Mouse (Mus musculus) induced T-regulatory cell, adult 2 months (primary cell): ENCODE measurements around the gene Efemp2.
"Not testable (repeated sequence)": the region's sequence is repeated elsewhere in the genome, so short reads cannot be mapped to it uniquely, and the experiment has no call there.

Experiments used
- DNase-seq: peaks from one replicate; pipeline ENCODE4 v3.0.0-alpha.2; 2012; ENCODE audit warnings: low read depth

Gene Efemp2

GRCm38 (mm10) chr19:5477668-5478300 is 4.0 kb downstream of the Efemp2 start:
- no peak for DNase-seq

DNA sequence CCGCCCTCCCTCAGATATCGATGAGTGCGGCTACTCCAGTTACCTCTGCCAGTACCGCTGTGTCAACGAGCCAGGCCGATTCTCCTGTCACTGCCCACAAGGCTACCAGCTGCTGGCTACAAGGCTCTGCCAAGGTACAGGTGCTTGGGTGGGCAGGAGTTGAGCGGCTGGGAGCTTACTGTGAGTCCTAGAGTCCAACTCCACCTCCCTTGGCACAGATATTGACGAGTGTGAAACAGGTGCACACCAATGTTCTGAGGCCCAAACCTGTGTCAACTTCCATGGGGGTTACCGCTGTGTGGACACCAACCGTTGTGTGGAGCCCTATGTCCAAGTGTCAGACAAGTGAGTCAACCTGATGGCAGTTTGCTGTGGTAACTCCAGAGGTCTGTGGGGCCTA is 6.3 kb downstream of the Efemp2 start:
- no peak for DNase-seq

DNA sequence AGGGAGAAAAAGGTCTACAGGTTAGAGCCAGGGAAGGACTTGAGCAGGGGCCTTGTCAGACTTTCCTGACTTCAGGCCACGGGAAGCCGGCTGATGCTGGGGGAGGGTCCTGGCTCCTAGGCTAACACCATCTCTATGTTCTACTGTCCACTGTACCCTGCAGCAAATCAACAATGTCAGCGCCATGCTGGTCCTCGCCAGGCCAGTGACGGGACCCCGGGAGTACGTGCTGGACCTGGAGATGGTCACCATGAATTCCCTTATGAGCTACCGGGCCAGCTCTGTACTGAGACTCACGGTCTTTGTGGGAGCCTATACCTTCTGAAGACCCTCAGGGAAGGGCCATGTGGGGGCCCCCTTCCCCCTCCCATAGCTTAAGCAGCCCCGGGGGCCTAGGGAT is 7.6 kb downstream of the Efemp2 start:
- DNase-seq: no peak

- no peak for DNase-seq
Measured at GRCm38 (mm10) chr19:5483386-5484359, 9.9 kb downstream of the Efemp2 start.

DNA sequence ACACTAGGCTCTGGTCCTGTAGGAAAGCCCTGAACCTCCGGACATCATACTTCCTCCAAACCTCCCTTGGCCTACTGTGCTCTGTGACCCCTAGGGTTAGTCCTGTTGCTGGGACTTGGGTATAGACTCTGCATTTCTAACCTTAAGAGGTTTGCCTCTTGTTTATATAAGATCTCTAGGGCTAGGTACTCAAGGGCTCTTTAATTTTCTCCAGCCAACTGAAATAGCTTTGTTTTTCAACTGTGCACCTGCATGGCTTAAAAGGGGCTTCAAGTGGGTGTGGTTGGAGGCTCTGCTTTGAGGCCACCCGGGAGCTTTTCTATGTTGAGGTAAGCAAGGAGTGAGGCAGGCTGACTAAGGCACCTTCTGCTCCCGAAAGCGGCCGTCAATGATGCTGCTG is 10.7 kb downstream of the Efemp2 start:
- DNase-seq: no peak

- DNase-seq: no peak
Measured at GRCm38 (mm10) chr19:5485371-5485770, 11.6 kb downstream of the Efemp2 start.

GRCm38 (mm10) chr19:5485821-5486220 is 12.1 kb downstream of the Efemp2 start:
- DNase-seq: no peak

DNA sequence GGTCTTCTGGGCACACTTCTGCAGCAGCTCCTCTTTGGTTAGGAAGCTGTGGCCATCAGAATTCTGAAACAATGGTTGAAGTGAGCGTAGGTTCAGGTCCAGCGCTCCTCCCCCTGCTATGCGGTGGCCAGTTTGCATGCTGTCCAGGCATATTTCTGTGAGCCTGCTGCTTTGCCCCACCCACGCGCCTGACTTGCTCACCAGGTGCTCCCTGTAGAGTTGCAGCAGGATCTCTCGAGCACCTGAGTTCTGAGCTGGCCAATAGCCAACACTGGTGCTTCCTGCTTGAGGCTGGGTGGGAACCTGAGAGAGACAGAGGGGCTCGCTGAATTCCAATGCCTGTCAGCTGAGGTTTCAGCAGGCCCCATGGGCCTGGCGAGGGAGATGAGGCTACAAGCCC is 12.5 kb downstream of the Efemp2 start:
- no peak for DNase-seq

- DNase-seq: no peak
Measured at GRCm38 (mm10) chr19:5486771-5487170, 13.0 kb downstream of the Efemp2 start.

GRCm38 (mm10) chr19:5487768-5488550 is 14.2 kb downstream of the Efemp2 start, which contains the start of gene Mus81:
Gene Mus81, minus strand, starts transcription at chr19:5488402.
- DNase-seq: peak; percentile 99

DNA sequence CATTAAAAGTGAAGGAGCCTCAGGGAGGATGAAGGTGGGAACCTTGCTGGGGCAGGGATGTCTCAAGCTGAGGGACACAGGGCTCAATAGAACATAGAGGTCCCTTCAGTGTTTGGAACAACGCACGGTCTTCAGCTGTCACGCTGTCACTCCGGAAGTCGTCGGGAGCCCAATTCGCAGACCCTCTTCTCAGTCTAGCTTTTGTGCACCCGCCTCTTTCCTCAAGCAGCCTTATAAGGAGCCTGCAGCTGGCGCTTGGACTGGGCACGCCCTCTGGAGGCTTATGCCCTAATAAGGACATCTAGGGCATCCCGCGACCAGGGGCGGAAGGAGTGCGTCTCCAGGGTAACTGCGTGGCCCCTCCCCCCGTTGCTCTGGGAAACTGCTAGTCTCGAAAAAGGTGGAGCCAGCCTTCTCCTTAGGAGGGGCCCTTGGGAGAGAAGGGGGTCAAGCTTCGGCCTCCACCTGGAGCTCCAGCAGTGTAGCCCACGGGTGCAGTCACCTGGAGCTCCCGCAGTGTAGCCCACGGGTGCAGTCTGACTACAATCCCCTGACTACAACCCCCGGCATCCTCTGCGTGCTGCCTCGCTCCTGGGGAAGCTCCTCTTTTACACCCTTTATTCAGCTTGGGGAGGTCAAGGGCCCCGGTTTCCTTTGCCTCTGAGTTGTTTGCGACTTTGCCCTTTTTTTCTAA is 15.3 kb downstream of the Efemp2 start:
- peak; percentile 99 for DNase-seq

GRCm38 (mm10) chr19:5489721-5490120 is 16.0 kb downstream of the Efemp2 start:
- not testable (repeated sequence) for DNase-seq

DNA sequence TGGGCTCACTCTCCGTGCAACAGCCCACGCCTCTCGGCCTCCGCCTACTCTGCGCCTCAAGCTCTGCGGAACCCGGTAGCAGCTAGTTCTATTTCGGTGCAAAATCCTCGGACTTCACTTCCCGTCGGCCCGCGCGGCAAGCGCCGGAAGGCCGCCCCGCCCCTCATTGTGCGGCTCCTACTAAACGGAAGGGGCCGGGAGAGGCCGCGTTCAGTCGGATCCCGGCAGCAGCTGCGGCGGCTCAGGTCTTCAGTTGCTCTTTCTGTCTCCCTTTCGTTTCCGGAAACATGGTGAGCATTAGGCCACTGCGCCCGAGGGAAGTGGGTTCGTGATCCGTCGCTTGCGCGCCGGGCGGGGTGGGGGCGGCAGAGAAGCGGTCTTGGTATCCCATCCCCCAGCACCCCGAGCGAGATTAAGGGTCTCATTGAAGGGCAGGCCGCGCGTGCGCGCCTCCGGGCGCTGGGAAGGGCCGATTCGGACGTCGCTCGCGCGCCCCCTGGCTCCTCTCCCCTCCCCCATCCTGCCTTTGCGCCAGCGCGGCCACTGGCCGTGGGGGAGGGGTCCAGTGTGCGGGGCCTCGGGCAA is 16.7 kb downstream of the Efemp2 start, which contains the start of gene Cfl1:
TSS of gene Cfl1 (plus strand) at position 143 of the 585 bp plus-strand sequence.
- peak; percentile 97 for DNase-seq

DNA sequence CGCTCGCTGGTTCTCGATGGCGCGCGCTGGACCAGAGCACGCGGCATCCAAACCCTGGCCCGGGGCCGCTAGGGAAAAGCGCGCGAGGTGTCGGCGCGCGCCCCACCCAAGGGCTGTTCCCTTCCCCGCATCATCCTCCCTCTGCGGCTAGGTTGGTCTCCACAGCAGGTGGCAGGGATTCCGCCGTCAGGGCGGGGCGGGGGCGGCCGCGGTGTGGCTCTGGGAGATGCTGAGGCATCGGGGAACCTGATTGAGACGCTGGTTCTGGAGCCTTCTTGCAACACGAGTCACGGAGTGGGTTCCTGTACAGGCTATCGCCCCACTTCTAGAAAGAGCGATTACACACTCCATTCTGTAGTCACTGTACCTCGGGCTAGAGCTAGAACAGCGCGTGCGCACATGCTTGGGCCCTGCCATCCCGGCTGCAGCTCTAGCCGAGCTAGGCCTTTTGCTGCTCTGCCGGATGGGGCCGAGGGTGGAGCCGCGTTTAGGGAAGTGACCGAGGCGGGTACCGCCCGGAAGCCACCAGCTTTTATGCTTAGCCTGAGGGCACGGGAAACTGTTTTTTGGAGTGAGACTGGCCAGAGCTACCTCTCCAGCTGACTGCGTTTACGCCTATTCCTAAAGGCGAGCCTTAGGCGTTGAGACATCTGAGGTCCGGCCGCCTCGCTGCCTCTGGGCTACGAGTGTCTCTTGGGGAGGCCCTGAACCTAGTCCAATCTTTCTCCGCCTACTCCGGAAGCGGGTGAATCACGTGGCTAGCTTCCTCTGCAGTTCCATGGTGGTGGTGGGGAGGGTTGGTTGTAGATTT is 17.3 kb downstream of the Efemp2 start:
- peak; percentile 96 for DNase-seq

DNA sequence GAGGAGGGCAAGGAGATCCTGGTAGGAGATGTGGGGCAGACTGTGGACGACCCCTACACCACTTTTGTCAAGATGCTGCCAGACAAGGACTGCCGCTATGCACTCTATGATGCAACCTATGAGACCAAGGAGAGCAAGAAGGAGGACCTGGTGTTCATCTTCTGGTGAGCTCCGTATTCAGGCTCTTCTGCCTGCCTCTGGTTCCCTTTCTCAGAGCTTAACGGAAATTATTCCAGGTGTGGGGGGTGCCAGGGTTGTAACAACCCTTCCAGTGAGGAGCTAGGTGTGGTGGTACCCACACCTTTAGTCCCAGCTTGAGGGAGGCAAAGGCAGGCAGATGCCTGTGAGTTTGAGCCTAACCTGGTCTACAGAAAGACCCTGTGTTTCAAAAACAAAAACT is 18.9 kb downstream of the Efemp2 start:
- no peak for DNase-seq

DNA sequence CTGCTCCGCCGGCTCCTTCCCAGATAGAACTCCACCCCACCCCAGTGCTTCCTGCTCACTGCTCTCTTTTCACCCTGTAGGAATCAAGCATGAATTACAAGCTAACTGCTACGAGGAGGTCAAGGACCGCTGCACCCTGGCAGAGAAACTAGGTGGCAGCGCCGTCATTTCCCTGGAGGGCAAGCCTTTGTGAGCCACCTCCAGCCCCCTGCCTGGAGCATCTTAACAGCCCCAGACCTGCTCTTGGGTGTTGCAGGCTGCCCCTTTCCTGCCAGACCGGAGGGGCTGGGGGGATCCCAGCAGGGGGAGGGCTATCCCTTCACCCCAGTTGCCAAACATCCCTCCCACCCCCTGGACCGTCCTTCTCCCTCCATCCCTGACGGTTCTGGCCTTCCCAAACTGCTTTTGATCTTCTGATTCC is 19.6 kb downstream of the Efemp2 start:
- DNase-seq: not testable (repeated sequence)

DNA sequence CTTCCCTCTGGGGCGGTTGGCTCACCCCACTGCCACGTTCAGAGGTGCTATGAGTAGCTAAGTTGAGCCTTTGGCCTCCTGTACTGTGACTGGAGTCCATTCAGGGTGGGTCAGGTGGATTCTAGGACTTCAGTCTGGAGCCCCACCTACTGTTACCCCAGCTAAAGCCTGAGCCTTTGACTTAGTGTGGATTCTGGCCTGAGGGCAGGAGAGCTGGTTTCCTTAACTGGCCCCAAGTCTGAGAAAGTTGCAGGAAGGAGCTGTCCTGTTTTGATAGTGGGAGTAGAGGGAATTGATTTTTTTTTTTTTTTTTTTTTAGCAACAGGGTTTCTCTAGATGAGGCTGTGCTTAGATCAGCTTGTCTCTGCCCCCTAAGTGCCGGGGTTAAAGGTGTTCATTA is 20.6 kb downstream of the Efemp2 start:
- no peak for DNase-seq

GRCm38 (mm10) chr19:5495353-5496051 is 21.7 kb downstream of the Efemp2 start:
- no peak for DNase-seq

DNA sequence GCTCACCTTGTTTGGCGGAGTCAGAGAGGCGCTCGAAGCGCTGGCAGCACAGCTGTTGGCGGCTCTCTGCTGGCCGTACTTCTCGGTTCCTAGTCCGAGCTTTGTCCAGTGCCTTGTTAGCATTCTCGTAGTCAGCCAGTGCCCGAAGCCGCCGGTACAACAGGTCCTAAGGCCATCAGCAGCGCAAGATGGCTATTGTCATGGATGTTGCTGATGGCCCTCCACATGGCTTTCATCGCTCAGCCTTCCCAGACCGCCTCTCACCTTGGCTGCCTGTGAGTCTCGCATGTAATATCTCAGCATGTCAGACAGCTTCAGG is 22.3 kb downstream of the Efemp2 start:
- DNase-seq: no peak

DNA sequence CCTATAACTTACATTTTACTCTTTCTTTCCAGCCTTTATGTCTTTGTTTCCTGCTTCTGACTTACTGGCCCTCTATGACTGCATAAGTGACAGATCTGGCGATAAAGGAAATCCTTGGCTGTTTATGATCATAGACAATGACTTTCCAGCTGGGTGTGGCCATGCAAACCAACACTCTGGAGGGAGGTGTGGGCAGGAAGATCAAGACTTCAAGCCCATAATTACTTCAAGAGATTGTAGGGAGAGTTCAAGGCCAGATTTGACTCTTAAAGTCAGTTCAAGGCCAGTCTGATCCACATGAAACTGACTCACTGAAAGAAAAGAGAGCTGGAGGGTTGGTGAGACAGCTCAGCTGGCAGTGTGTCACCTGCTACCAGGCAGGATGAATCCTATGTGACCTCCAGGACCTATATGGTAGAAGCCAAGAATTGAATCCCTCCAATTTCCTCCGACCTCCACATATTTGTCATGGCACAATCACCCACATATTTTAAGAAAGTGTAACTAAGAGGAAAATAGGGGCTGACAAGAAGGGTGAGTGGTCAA is 26.6 kb downstream of the Efemp2 start:
- DNase-seq: no peak
